In the genomic region with DNA sequence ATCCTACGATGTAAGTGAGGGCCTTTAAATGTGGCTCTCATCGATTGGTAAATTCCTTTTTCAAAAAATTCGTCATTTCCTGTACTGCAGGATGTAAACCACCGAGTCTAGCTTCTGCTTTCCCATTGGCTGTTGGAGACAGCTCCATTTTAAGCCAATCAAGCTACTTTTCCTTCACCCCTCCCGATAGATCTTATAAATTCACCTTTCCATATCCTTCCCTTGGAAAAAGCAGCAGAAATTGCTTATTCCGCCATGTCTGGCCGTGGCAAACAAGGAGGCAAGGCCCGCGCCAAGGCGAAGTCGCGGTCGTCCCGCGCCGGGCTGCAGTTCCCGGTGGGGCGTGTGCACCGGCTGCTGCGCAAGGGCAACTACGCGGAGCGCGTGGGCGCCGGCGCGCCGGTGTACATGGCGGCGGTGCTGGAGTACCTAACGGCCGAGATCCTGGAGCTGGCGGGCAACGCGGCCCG, we compare ENCODE assay signal across 8 mouse cellular contexts. TPM values are rescaled to one million over a fixed set of nuclear protein-coding genes. Genes with fewer than 3 reads are reported as not detected.
A peak's percentile ranks its signal among the peaks of the same experiment; 100 is the strongest.
DNase-seq lines count a peak whose midpoint lies in the region; ATAC-seq and TF ChIP-seq lines count a peak whose summit lies in the region.

A gene (minus strand): TSS at position 49 of the 470 bp plus-strand sequence.
A gene (plus strand): TSS at position 205 of the 470 bp plus-strand sequence.

- under 1% methylated on average over 35 of the region's 37 CpGs for WGBS in embryonic facial prominence, embryonic 14.5 days
- WGBS in heart, adult 2 months = under 1% methylated on average over 37 of the region's 37 CpGs
- under 1% methylated on average over 37 of the region's 37 CpGs for WGBS in kidney, adult 2 months
- WGBS in limb, embryonic 11.5 days = under 1% methylated on average over 37 of the region's 37 CpGs
- under 1% methylated on average over 37 of the region's 37 CpGs for WGBS in midbrain, embryonic 13.5 days

- no peaks in the 10 kb centered on the region for H3K9me3 ChIP-seq in embryonic facial prominence, embryonic 14.5 days (ENCODE audit: control insufficient read depth, low read length)
- no peaks in the 10 kb centered on the region for H3K9me3 ChIP-seq in limb, embryonic 11.5 days (ENCODE audit: control insufficient read depth, low read length)
- H3K9me3 ChIP-seq in midbrain, embryonic 13.5 days = no peaks in the 10 kb centered on the region

- H3K36me3 ChIP-seq in embryonic facial prominence, embryonic 14.5 days (ENCODE audit: control insufficient read depth, insufficient read depth, low read length) = no peaks in the 10 kb centered on the region
- H3K36me3 ChIP-seq in heart, adult 2 months (ENCODE audit: control insufficient read depth, insufficient read depth, low read length) = peaks cover 2% of the 10 kb centered on the region
- no peaks in the 10 kb centered on the region for H3K36me3 ChIP-seq in kidney, adult 2 months (ENCODE audit: control insufficient read depth, insufficient read depth, low read length)
- H3K36me3 ChIP-seq in limb, embryonic 11.5 days (ENCODE audit: control insufficient read depth, insufficient read depth, low read length) = no peaks in the 10 kb centered on the region
- H3K36me3 ChIP-seq in midbrain, embryonic 13.5 days = no peaks in the 10 kb centered on the region

- DNase-seq in 3T3-L1 (ENCODE audit: low read depth, low spot score) = peak; percentile 92
- DNase-seq in adrenal gland, postnatal 4 days (ENCODE audit: low spot score in 2 of 2) = peak; percentile 48 to 54
- peak; percentile 97 for DNase-seq in embryonic facial prominence, embryonic 14.5 days (ENCODE audit: low spot score)
- peak; percentile 87 to 88 for DNase-seq in heart, adult 2 months
- peak; percentile 92 for DNase-seq in kidney, adult 2 months
- DNase-seq in limb, embryonic 11.5 days (ENCODE audit: low spot score) = no peak
- peak; percentile 73 to 77 for DNase-seq in spleen, adult 18-20 months

- H3K4me1 ChIP-seq in embryonic facial prominence, embryonic 14.5 days (ENCODE audit: control insufficient read depth, insufficient read depth, low read length) = peaks cover 25% of the 10 kb centered on the region
- peaks cover 7% of the 10 kb centered on the region for H3K4me1 ChIP-seq in heart, adult 2 months (ENCODE audit: control insufficient read depth, insufficient read depth, low read length)
- H3K4me1 ChIP-seq in kidney, adult 2 months (ENCODE audit: control insufficient read depth, insufficient read depth, low read length) = peaks cover 15% of the 10 kb centered on the region; the same call in 1 of the 2 replicates
- peaks cover 12% of the 10 kb centered on the region for H3K4me1 ChIP-seq in limb, embryonic 11.5 days (ENCODE audit: control insufficient read depth, insufficient read depth, low read length)
- peaks cover 39% of the 10 kb centered on the region for H3K4me1 ChIP-seq in midbrain, embryonic 13.5 days (replicated peaks)

- H3K4me3 ChIP-seq in embryonic facial prominence, embryonic 14.5 days (ENCODE audit: low read depth, low read length) = peak within 1 kb of the TSS; percentile 66
- peak within 1 kb of the TSS; percentile 57 for H3K4me3 ChIP-seq in heart, adult 2 months
- H3K4me3 ChIP-seq in kidney, adult 2 months (ENCODE audit: insufficient read depth, low read depth, low read length) = peak within 1 kb of the TSS; percentile 74
- H3K4me3 ChIP-seq in limb, embryonic 11.5 days (ENCODE audit: low read depth, low read length) = peak within 1 kb of the TSS; percentile 61
- H3K4me3 ChIP-seq in midbrain, embryonic 13.5 days (replicated peaks) = peak within 1 kb of the TSS; percentile 67

- peak; percentile 87 for ATAC-seq in embryonic facial prominence, embryonic 14.5 days (ENCODE audit: low read depth)
- ATAC-seq in limb, embryonic 11.5 days (ENCODE audit: insufficient number of reproducible peaks, low FRiP score, low TSS enrichment, low read depth) = peak; percentile 88
- ATAC-seq in midbrain, embryonic 13.5 days = peak; percentile 94

- peak within 1 kb of the TSS; percentile 98 for H3K27ac ChIP-seq in embryonic facial prominence, embryonic 14.5 days (replicated peaks; ENCODE audit: low read depth, low read length)
- H3K27ac ChIP-seq in heart, adult 2 months = peak within 1 kb of the TSS; percentile 98
- peak within 1 kb of the TSS; percentile 94 for H3K27ac ChIP-seq in kidney, adult 2 months (ENCODE audit: insufficient read depth, low read depth, low read length)
- peak within 1 kb of the TSS; percentile 98 for H3K27ac ChIP-seq in limb, embryonic 11.5 days (replicated peaks; ENCODE audit: low read depth, low read length)
- H3K27ac ChIP-seq in midbrain, embryonic 13.5 days = peak within 1 kb of the TSS; percentile 96

- peak; percentile 74 for TF ChIP-seq POLR2A in heart, adult 2 months (IDR thresholded peaks at IDR 0.05; ENCODE audit: insufficient read depth, low read depth, low read length)
- TF ChIP-seq POLR2A in kidney, adult 2 months (IDR thresholded peaks at IDR 0.05; ENCODE audit: low read depth, low read length) = no peak

- H3K79me2 ChIP-seq in heart, adult 2 months (replicated peaks; ENCODE audit: control insufficient read depth, insufficient read depth, low read length) = no peaks in the 10 kb centered on the region

- H3K27me3 ChIP-seq in embryonic facial prominence, embryonic 14.5 days (replicated peaks; ENCODE audit: control insufficient read depth, insufficient read depth, low read length) = no peaks in the 10 kb centered on the region
- H3K27me3 ChIP-seq in heart, adult 2 months (ENCODE audit: control insufficient read depth, insufficient read depth, low read length) = no peaks in the 10 kb centered on the region
- H3K27me3 ChIP-seq in kidney, adult 2 months (replicated peaks; ENCODE audit: control insufficient read depth, insufficient read depth, low read length) = no peaks in the 10 kb centered on the region
- no peaks in the 10 kb centered on the region for H3K27me3 ChIP-seq in limb, embryonic 11.5 days (ENCODE audit: control insufficient read depth, insufficient read depth, low read length)
- peaks cover 9% of the 10 kb centered on the region; the same call in 1 of the 2 replicates for H3K27me3 ChIP-seq in midbrain, embryonic 13.5 days

- intact Hi-C loops in heart, adult 2 months (cut with DNase I) = loop anchor here (1.0 to 5.0 kb wide), 4 partner anchors 44 to 327 kb away; a partner anchor contains a TSS

- no peak for TF ChIP-seq CTCF in heart, adult 2 months (IDR thresholded peaks at IDR 0.05)
- TF ChIP-seq CTCF in kidney, adult 2 months (conservative IDR thresholded peaks at IDR 0.05; ENCODE audit: insufficient read depth, insufficient read length, low read depth, low read length) = no peak

- H3K4me2 ChIP-seq in embryonic facial prominence, embryonic 14.5 days (ENCODE audit: low read depth, low read length) = peak within 1 kb of the TSS; percentile 88
- H3K4me2 ChIP-seq in limb, embryonic 11.5 days (ENCODE audit: low read depth, severe bottlenecking) = peak within 1 kb of the TSS; percentile 59
- peak within 1 kb of the TSS; percentile 86 for H3K4me2 ChIP-seq in midbrain, embryonic 13.5 days (replicated peaks)

- peak within 1 kb of the TSS; percentile 92 for H3K9ac ChIP-seq in embryonic facial prominence, embryonic 14.5 days (ENCODE audit: low read depth, low read length)
- H3K9ac ChIP-seq in heart, adult 2 months (ENCODE audit: low read depth, low read length) = peak within 1 kb of the TSS; percentile 97
- H3K9ac ChIP-seq in limb, embryonic 11.5 days (ENCODE audit: low read length) = peak within 1 kb of the TSS; percentile 93
- H3K9ac ChIP-seq in midbrain, embryonic 13.5 days (replicated peaks) = peak within 1 kb of the TSS; percentile 82

- TF ChIP-seq EP300 in heart, adult 2 months (IDR thresholded peaks at IDR 0.05; ENCODE audit: insufficient read depth, low read depth, low read length) = peak; percentile 31; the same call in 1 of the 2 replicates

RNA-seq across cellular contexts. Expression of the first gene that starts in this region (rescaled TPM):
- total RNA-seq in adrenal gland, postnatal 4 days (2021) = 10 to 100 TPM; 30.6 to 33.1 TPM
- 47.5 and 55.7 TPM in 2 replicates for polyA plus RNA-seq in embryonic facial prominence, embryonic 14.5 days (2014; fragmentation: Nextera tagmentation; extraction: Ambion mirVana)
- total RNA-seq in heart, adult 2 months (2021) = 10 to 100 TPM; 22.6 to 28.7 TPM
- polyA plus RNA-seq in heart, adult 2 months (2012; rRNA removed) = 22.3 and 36.0 TPM in 2 replicates
- polyA plus RNA-seq in kidney, adult 2 months (2012; rRNA removed) = 67.8 and 79.8 TPM in 2 replicates
- 68.2 and 68.9 TPM in 2 replicates for polyA plus RNA-seq in limb, embryonic 11.5 days (2014; fragmentation: Nextera tagmentation; extraction: Ambion mirVana)
- polyA plus RNA-seq in midbrain, embryonic 13.5 days (2015; fragmentation: Nextera tagmentation; extraction: Ambion mirVana) = 67.7 and 70.4 TPM in 2 replicates

RNA-seq across cellular contexts. Expression of the second gene that starts in this region (rescaled TPM):
- total RNA-seq in adrenal gland, postnatal 4 days (2021) = 10 to 100 TPM; 27.8 to 28.5 TPM
- polyA plus RNA-seq in embryonic facial prominence, embryonic 14.5 days (2014; fragmentation: Nextera tagmentation; extraction: Ambion mirVana) = 0.72 and 0.78 TPM in 2 replicates
- 1 to 10 TPM; 1.9 to 2.0 TPM for total RNA-seq in heart, adult 2 months (2021)
- polyA plus RNA-seq in heart, adult 2 months (2012; rRNA removed) = 0.35 TPM in 1 of 2 replicates, not detected in the other
- polyA plus RNA-seq in kidney, adult 2 months (2012; rRNA removed) = 0.66 and 1.7 TPM in 2 replicates
- 1.6 TPM in 1 of 2 replicates, not detected in the other for polyA plus RNA-seq in limb, embryonic 11.5 days (2014; fragmentation: Nextera tagmentation; extraction: Ambion mirVana)
- 0.71 TPM in 1 of 2 replicates, not detected in the other for polyA plus RNA-seq in midbrain, embryonic 13.5 days (2015; fragmentation: Nextera tagmentation; extraction: Ambion mirVana)

Comparison
In these comparisons a context has a peak if more than half of its experiments do, and no peak if none do; other contexts are left out.
1. RNA of the second gene that starts in this region (total RNA-seq): 27.8 to 28.5 TPM in adrenal gland, postnatal 4 days; 1.9 to 2.0 TPM in heart, adult 2 months; every median in the first group is over 4 times any median in the second.
2. Peak in every context shown above with its lines, with median percentiles within 50 percentile points of each other: ATAC-seq, H3K27ac ChIP-seq, H3K4me2 ChIP-seq, H3K4me3 ChIP-seq and H3K9ac ChIP-seq.